ENCODE assay signal across 9 mouse cellular contexts in the genomic region with DNA sequence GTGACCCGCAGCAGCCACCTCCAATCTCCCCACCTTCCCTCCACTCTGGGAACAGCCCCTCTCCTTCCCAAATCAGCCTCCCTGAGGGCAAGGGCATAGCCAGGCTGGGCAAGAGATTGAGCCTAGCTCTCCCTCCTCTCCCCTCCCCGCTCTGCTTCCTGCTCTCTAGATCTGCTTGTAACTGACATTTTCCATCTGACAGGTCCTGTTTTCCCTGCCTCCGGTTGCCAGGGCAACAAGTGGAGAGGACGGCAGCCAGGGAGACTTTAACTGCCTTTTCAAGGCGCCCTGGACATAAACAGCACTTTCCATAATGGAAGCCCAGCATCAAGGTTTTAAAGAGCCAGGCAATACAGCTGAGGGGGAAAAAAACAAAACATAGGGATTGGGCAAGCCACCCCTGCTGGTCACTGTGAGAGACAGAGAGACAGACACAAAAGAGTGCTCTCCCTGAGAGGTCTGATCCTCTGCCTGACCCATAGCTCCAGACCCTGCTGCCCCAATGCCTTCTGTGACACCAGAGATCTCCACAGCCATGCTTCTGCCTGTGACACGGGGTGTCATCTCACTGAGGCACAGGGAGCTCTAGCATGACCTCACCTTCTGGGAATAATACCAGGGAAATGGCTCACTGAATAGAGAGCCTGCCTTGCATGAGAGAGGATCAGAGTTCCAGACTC. TPM values are rescaled to one million over a fixed set of nuclear protein-coding genes. Genes with fewer than 3 reads are reported as not detected.
DNase-seq lines count a peak whose midpoint lies in the region; ATAC-seq and TF ChIP-seq lines count a peak whose summit lies in the region.
"Had no signal": no experiment of that assay in that cellular context is flagged by ENCODE, and none has a peak within 500 bp of the region (broad histone marks: within the 10 kb centered on the region; RNA-seq: fewer than 3 reads in every experiment).

No protein-coding gene starts in this region.

- ATAC-seq in stomach, embryonic 16.5 days (ENCODE audit: insufficient read depth, low FRiP score): peak; percentile 49; the same call in 1 of the 2 replicates

- peak; percentile 52 to 70 for DNase-seq in adrenal gland, adult (ENCODE audit: inconsistent age in 2 of 2, low spot score in 1 of 2)
- no peak for DNase-seq in adrenal gland, postnatal 4 days (ENCODE audit: low spot score in 2 of 2)
- DNase-seq in adipocyte (ENCODE audit: low spot score): peak; percentile 22
- peak; percentile 41 to 56 for DNase-seq in frontal cortex, postnatal 10 days (ENCODE audit: low spot score in 2 of 2)
- DNase-seq in kidney, adult 2 months: peak; percentile 75
- peak; percentile 72 for DNase-seq in lung, postnatal 25 days (ENCODE audit: low spot score)
- DNase-seq in testis, postnatal 14 days (ENCODE audit: low spot score): no peak
- DNase-seq: liver, embryonic 13.5 days had no signal

- H3K27ac ChIP-seq in kidney, adult 2 months (ENCODE audit: insufficient read depth, low read depth, low read length): 0 out of 2 replicates have a peak overlapping the region, but pooled peaks have one; percentile 19
- H3K27ac ChIP-seq in stomach, embryonic 16.5 days (ENCODE audit: low read length): no peak overlapping the region
- H3K27ac ChIP-seq: liver, embryonic 13.5 days had no signal

- TF ChIP-seq CTCF in kidney, adult 2 months (conservative IDR thresholded peaks at IDR 0.05; ENCODE audit: insufficient read depth, insufficient read length, low read depth, low read length): no peak

- H3K4me2 ChIP-seq in stomach, embryonic 16.5 days (ENCODE audit: low read depth, low read length): no peak overlapping the region
- H3K4me2 ChIP-seq: liver, embryonic 13.5 days had no signal

- H3K9ac ChIP-seq in stomach, embryonic 16.5 days (ENCODE audit: low read length): no peak overlapping the region
- H3K9ac ChIP-seq: liver, embryonic 13.5 days had no signal

- TF ChIP-seq POLR2A in kidney, adult 2 months (IDR thresholded peaks at IDR 0.05; ENCODE audit: low read depth, low read length): no peak

- 13% methylated on average over 6 of the region's 6 CpGs for WGBS in kidney, adult 2 months
- WGBS in stomach, embryonic 16.5 days: 5% methylated on average over 6 of the region's 6 CpGs

- no peak overlapping the region for H3K4me3 ChIP-seq in kidney, adult 2 months (ENCODE audit: insufficient read depth, low read depth, low read length)
- no peak overlapping the region for H3K4me3 ChIP-seq in stomach, embryonic 16.5 days (replicated peaks; ENCODE audit: low read length)
- H3K4me3 ChIP-seq: liver, embryonic 13.5 days had no signal

- no peaks in the 10 kb centered on the region for H3K9me3 ChIP-seq in stomach, embryonic 16.5 days (replicated peaks; ENCODE audit: control insufficient read depth, low read length)
- H3K9me3 ChIP-seq: liver, embryonic 13.5 days had no signal

- H3K36me3 ChIP-seq in kidney, adult 2 months (ENCODE audit: control insufficient read depth, insufficient read depth, low read length): no peaks in the 10 kb centered on the region
- no peaks in the 10 kb centered on the region for H3K36me3 ChIP-seq in stomach, embryonic 16.5 days (ENCODE audit: control insufficient read depth, insufficient read depth, low read length)
- H3K36me3 ChIP-seq: liver, embryonic 13.5 days had no signal

- no peaks in the 10 kb centered on the region for H3K27me3 ChIP-seq in kidney, adult 2 months (replicated peaks; ENCODE audit: control insufficient read depth, insufficient read depth, low read length)
- no peaks in the 10 kb centered on the region for H3K27me3 ChIP-seq in stomach, embryonic 16.5 days (ENCODE audit: control insufficient read depth, insufficient read depth, low read length)

- peaks cover 4% of the 10 kb centered on the region; the same call in 1 of the 2 replicates for H3K4me1 ChIP-seq in kidney, adult 2 months (ENCODE audit: control insufficient read depth, insufficient read depth, low read length)
- H3K4me1 ChIP-seq in stomach, embryonic 16.5 days (ENCODE audit: control insufficient read depth, insufficient read depth, low read length): 0 out of 2 replicates have a peak, but pooled peaks cover 7% of the 10 kb centered on the region
- H3K4me1 ChIP-seq: liver, embryonic 13.5 days had no signal

RNA-seq across cellular contexts. Expression of gene Gm11733, which starts 57.2 kb away (rescaled TPM):
- total RNA-seq in adrenal gland, postnatal 4 days (2021): not detected
- polyA plus RNA-seq in kidney, adult 2 months (2012; rRNA removed): 0.05 TPM in 1 of 2 replicates, not detected in the other
- polyA plus RNA-seq in stomach, embryonic 16.5 days (2015; fragmentation: Nextera tagmentation; extraction: Ambion mirVana): not detected in 2 replicates
- polyA plus RNA-seq: liver, embryonic 13.5 days had no signal

Comparison
In these comparisons a context has a peak if more than half of its experiments do, and no peak if none do; other contexts are left out.
1. DNase-seq: peak in adrenal gland, adult (2 of 2), adipocyte (single experiment), frontal cortex, postnatal 10 days (2 of 2), kidney, adult 2 months (single experiment) and lung, postnatal 25 days (single experiment); none in adrenal gland, postnatal 4 days (0 of 2) and testis, postnatal 14 days (single experiment).